Mouse (Mus musculus): ENCODE measurements around the gene Npr3. TPM values are rescaled to one million over a fixed set of nuclear protein-coding genes. Genes with fewer than 3 reads are reported as not detected.

The Npr3 gene
- polyA plus RNA-seq (2015; fragmentation: Nextera tagmentation; extraction: Ambion mirVana) = 5.0 TPM in 2 replicates

DNA sequence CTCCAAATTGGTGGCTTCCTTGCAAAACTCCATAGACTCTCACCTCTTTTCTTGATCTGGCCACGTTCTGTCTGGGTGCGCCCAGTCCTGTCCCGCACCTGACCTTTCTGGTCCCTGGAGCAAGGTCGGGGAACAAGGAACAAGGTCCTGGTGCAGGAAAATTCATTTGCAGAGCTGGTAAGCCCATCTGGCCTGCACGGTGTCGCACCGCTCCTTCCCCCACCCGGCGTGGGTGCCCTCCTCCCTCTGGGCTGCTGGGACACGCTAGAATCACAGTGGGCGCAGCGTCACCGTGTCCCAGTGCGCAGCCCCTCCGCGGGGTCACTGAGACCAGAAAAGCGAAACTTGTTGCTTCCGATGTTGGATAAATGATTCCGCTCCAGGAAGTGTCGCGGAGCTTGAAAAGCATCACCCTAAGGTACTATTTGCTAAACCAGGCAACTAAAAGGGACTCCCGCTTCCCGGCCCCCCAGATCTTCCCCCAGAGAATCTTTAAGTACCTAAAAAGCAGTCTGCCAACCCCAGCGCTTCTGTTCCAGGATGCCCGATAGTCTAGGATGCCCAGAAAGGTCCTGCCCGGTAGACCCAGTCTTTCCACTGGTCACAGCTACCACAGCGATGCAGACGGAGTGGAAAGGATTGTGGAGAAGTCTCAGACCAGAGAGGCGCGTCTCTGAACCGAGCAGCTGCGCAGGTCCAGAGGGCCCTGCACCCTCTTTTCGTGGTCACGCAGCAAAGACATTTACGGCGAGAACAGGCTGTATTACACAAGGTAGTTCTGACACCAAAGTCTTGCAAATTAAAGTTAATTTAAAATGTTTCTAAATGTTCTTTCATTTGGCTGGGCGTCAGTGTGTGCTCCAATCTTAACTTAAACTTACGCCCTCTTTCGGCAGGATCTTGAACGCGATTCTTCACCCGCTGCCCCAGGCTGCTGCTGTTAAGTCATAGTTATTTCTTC, at the start of gene Npr3:
TSS of gene Npr3 (minus strand) at position 717 of the 961 bp plus-strand sequence.
- peak within 1 kb of the TSS; percentile 95 for H3K4me2 ChIP-seq (ENCODE audit: low read depth, low read length)
- peaks cover 20% of the 10 kb centered on the region for H3K4me1 ChIP-seq (ENCODE audit: control insufficient read depth, insufficient read depth, low read length)
- no peaks in the 10 kb centered on the region for H3K36me3 ChIP-seq (ENCODE audit: control insufficient read depth, insufficient read depth, low read length)
- WGBS = under 1% methylated on average over 42 of the region's 42 CpGs
- H3K27ac ChIP-seq (ENCODE audit: low read length) = peak within 1 kb of the TSS; percentile 89
- ATAC-seq = peak; percentile 45
- H3K9ac ChIP-seq (ENCODE audit: low read depth, low read length) = peak within 1 kb of the TSS; percentile 79
- H3K4me3 ChIP-seq (ENCODE audit: low read length) = peak within 1 kb of the TSS; percentile 71
- H3K27me3 ChIP-seq (replicated peaks; ENCODE audit: control insufficient read depth, insufficient read depth, low read length) = peaks cover 13% of the 10 kb centered on the region
- no peaks in the 10 kb centered on the region for H3K9me3 ChIP-seq (ENCODE audit: control insufficient read depth, low read length)

DNA sequence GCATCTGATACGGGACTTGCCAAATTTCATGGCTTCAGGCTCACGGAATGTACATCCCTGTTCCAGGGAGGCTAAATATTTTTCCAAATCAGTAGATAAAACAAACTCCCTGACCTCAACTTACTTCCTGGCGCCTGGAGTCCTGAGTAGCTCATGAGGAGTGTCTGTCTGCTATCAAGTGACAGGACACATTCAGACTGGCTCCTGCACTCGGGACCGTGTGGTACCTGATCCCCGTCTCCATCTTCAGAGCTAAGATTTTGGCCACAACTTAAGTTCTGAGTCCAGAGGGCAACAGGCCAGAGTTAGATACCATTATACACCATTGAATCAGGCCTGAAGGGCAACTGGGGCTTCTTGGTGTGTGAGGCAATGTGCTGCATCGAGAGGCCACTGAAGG, 49.0 kb upstream of the Npr3 start:
- H3K4me2 ChIP-seq (ENCODE audit: low read depth, low read length) = no peak overlapping the region
- 83% methylated on average over 7 of the region's 7 CpGs for WGBS
- no peaks in the 10 kb centered on the region for H3K4me1 ChIP-seq (ENCODE audit: control insufficient read depth, insufficient read depth, low read length)
- no peaks in the 10 kb centered on the region for H3K27me3 ChIP-seq (replicated peaks; ENCODE audit: control insufficient read depth, insufficient read depth, low read length)
- no peaks in the 10 kb centered on the region for H3K9me3 ChIP-seq (ENCODE audit: control insufficient read depth, low read length)
- no peak overlapping the region for H3K27ac ChIP-seq (ENCODE audit: low read length)
- ATAC-seq = no peak
- H3K9ac ChIP-seq (ENCODE audit: low read depth, low read length) = no peak overlapping the region
- H3K4me3 ChIP-seq (ENCODE audit: low read length) = no peak overlapping the region
- H3K36me3 ChIP-seq (ENCODE audit: control insufficient read depth, insufficient read depth, low read length) = no peaks in the 10 kb centered on the region

DNA sequence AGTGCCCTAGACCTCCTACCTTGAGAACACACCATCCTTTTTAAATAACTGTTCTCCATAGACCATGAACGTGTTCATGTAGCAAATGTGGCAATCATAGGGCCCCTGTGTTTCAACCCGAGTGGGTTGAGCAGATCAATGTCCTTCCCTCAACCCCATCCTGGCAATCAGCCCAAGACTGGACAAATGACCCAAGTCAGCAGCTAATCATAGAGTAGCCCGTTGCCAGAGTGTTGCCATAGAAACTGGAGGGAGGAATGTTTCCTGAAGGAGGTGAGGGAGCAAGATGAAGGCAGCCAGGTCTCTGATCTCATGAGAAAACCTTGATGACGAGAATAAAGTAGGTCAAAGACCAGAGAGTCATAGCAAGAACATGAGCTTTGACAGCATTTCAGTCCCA, 47.1 kb upstream of the Npr3 start:
- Histone ChIP-seq H3K27me3 (replicated peaks; ENCODE audit: control insufficient read depth, insufficient read depth, low read length) (no peaks in the 10 kb centered on the region), H3K4me2 (ENCODE audit: low read depth, low read length) (no peak overlapping the region), H3K9me3 (ENCODE audit: control insufficient read depth, low read length) (no peaks in the 10 kb centered on the region), H3K27ac (ENCODE audit: low read length) (no peak overlapping the region), H3K4me1 (ENCODE audit: control insufficient read depth, insufficient read depth, low read length) (no peaks in the 10 kb centered on the region), H3K9ac (ENCODE audit: low read depth, low read length) (no peak overlapping the region), H3K4me3 (ENCODE audit: low read length) (no peak overlapping the region), H3K36me3 (ENCODE audit: control insufficient read depth, insufficient read depth, low read length) (no peaks in the 10 kb centered on the region)
- ATAC-seq = no peak
- 54% methylated on average over 4 of the region's 4 CpGs for WGBS

DNA sequence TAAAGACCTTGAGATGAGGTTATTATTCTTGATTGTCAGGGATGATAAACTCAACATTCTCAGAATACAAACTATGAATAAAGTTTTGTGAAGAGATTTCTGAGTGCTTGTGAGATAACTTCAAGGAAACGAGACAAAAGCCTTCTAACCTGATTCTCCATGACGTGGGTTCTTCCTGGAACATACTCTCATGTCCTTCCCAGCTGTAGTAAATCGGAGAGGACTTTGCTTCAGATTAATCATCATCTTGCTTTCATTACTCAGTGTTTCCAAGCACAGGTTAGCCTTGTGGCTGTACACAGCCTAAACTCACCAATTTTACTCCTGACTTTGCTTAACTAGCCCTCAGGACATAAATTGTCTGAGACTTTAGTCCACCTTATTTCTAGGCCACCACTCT, 45.1 kb upstream of the Npr3 start:
- no peak overlapping the region for H3K27ac ChIP-seq (ENCODE audit: low read length)
- no peak overlapping the region for H3K4me3 ChIP-seq (ENCODE audit: low read length)
- no peaks in the 10 kb centered on the region for H3K36me3 ChIP-seq (ENCODE audit: control insufficient read depth, insufficient read depth, low read length)
- no peaks in the 10 kb centered on the region for H3K4me1 ChIP-seq (ENCODE audit: control insufficient read depth, insufficient read depth, low read length)
- H3K9me3 ChIP-seq (ENCODE audit: control insufficient read depth, low read length) = no peaks in the 10 kb centered on the region
- H3K4me2 ChIP-seq (ENCODE audit: low read depth, low read length) = no peak overlapping the region
- no peak overlapping the region for H3K9ac ChIP-seq (ENCODE audit: low read depth, low read length)
- 76% methylated on average over 3 of the region's 3 CpGs for WGBS
- no peak for ATAC-seq
- no peaks in the 10 kb centered on the region for H3K27me3 ChIP-seq (replicated peaks; ENCODE audit: control insufficient read depth, insufficient read depth, low read length)

GRCm38 (mm10) chr15:11951181-11951580, 44.1 kb upstream of the Npr3 start:
- no peaks in the 10 kb centered on the region for H3K36me3 ChIP-seq (ENCODE audit: control insufficient read depth, insufficient read depth, low read length)
- no peak overlapping the region for H3K27ac ChIP-seq (ENCODE audit: low read length)
- H3K4me2 ChIP-seq (ENCODE audit: low read depth, low read length) = no peak overlapping the region
- H3K9ac ChIP-seq (ENCODE audit: low read depth, low read length) = no peak overlapping the region
- no peak overlapping the region for H3K4me3 ChIP-seq (ENCODE audit: low read length)
- 94% methylated on average over 7 of the region's 7 CpGs for WGBS
- no peaks in the 10 kb centered on the region for H3K4me1 ChIP-seq (ENCODE audit: control insufficient read depth, insufficient read depth, low read length)
- no peaks in the 10 kb centered on the region for H3K27me3 ChIP-seq (replicated peaks; ENCODE audit: control insufficient read depth, insufficient read depth, low read length)
- no peak for ATAC-seq
- H3K9me3 ChIP-seq (ENCODE audit: control insufficient read depth, low read length) = no peaks in the 10 kb centered on the region

DNA sequence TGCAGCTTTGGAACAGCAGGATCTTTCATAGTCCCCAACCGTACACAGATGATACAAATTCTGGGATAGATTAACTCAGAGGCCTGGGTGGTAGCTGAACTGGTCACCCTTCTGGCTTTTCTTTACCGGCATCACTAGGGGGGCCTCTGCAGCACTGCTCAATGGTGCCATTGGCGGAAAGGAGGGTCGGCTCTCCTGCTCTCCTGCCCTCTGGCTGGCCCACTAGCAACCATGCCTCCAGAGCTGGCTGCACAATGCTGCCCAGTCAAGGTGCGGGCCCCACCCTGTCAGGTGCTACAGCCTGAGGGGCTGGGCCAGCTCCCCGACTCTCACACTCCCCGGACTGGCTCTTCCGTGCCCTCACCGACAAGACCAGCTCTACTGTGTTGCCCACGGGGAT, 43.1 kb upstream of the Npr3 start:
- Histone ChIP-seq H3K9me3 (ENCODE audit: control insufficient read depth, low read length) (no peaks in the 10 kb centered on the region), H3K36me3 (ENCODE audit: control insufficient read depth, insufficient read depth, low read length) (no peaks in the 10 kb centered on the region), H3K27ac (ENCODE audit: low read length) (no peak overlapping the region), H3K27me3 (replicated peaks; ENCODE audit: control insufficient read depth, insufficient read depth, low read length) (no peaks in the 10 kb centered on the region), H3K4me3 (ENCODE audit: low read length) (no peak overlapping the region), H3K9ac (ENCODE audit: low read depth, low read length) (no peak overlapping the region), H3K4me2 (ENCODE audit: low read depth, low read length) (no peak overlapping the region), H3K4me1 (ENCODE audit: control insufficient read depth, insufficient read depth, low read length) (no peaks in the 10 kb centered on the region)
- WGBS = 89% methylated on average over 10 of the region's 10 CpGs
- ATAC-seq = no peak

DNA sequence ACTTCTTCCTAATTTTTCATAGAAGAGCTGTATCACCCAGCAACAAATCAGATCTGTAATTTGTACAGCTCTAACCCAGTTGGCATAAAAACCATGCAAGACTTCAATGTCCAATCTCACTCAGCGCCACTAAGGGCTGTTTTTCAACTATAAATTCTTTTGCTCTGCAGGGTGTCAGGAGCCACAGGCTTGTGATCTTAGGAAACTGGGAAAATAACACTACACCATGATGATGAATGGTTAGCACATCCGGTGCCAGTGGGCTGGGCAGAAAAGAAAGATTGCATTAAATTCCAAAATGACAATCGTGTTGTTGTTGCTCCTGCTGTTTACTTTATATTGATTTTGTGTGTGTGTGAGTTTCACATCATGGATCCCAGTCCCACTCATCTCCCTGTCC, 42.4 kb upstream of the Npr3 start:
- no peaks in the 10 kb centered on the region for H3K27me3 ChIP-seq (replicated peaks; ENCODE audit: control insufficient read depth, insufficient read depth, low read length)
- no peak overlapping the region for H3K27ac ChIP-seq (ENCODE audit: low read length)
- H3K4me2 ChIP-seq (ENCODE audit: low read depth, low read length) = no peak overlapping the region
- no peaks in the 10 kb centered on the region for H3K9me3 ChIP-seq (ENCODE audit: control insufficient read depth, low read length)
- no peak for ATAC-seq
- no peaks in the 10 kb centered on the region for H3K4me1 ChIP-seq (ENCODE audit: control insufficient read depth, insufficient read depth, low read length)
- H3K9ac ChIP-seq (ENCODE audit: low read depth, low read length) = no peak overlapping the region
- no peaks in the 10 kb centered on the region for H3K36me3 ChIP-seq (ENCODE audit: control insufficient read depth, insufficient read depth, low read length)
- WGBS = 84% methylated on average over 3 of the region's 3 CpGs
- no peak overlapping the region for H3K4me3 ChIP-seq (ENCODE audit: low read length)

DNA sequence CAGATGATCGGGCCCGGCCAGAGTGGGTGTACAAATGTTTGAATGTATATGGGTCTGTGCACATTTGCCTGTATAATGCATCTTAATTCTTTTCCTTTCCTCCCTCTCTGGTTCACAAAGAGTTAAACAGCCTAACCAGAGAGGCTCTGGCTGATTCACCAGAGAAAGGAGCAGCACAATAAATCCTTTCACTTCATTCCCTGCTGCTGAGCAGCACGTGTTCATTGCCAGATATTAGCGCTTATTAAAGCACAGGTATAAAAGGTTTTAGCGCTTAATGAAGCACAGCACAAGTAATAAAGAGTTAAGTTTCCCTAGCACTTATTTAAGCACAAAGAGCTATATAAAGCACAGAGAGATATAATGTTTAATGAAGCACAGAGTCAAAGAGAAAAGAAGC, 33.8 kb upstream of the Npr3 start:
- Histone ChIP-seq H3K9me3 (ENCODE audit: control insufficient read depth, low read length) (no peaks in the 10 kb centered on the region), H3K4me2 (ENCODE audit: low read depth, low read length) (no peak overlapping the region), H3K36me3 (ENCODE audit: control insufficient read depth, insufficient read depth, low read length) (no peaks in the 10 kb centered on the region), H3K27ac (ENCODE audit: low read length) (no peak overlapping the region), H3K9ac (ENCODE audit: low read depth, low read length) (no peak overlapping the region), H3K4me3 (ENCODE audit: low read length) (no peak overlapping the region), H3K27me3 (replicated peaks; ENCODE audit: control insufficient read depth, insufficient read depth, low read length) (no peaks in the 10 kb centered on the region), H3K4me1 (ENCODE audit: control insufficient read depth, insufficient read depth, low read length) (no peaks in the 10 kb centered on the region)
- no peak for ATAC-seq
- 58% methylated on average over 5 of the region's 5 CpGs for WGBS

DNA sequence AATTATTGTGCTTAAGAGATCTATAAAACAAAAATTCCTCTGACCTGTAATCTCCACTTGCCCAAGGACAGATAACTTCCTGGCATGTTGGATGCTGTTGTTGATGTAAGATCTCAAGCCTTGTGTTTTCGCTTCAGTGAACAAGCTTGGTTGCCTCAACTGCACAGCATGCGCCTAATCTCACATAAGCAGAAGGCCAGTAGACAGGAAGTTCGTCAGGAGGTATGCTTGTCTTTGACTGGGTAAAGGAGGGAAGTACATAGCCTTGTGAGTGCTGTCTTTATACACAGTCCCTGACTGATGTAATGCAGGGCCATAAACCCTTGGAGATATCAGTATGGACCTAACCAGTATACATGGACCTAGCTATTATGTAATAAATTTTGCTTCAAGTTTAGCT, 20.7 kb upstream of the Npr3 start:
- no peaks in the 10 kb centered on the region for H3K27me3 ChIP-seq (replicated peaks; ENCODE audit: control insufficient read depth, insufficient read depth, low read length)
- WGBS = 87% methylated on average over 3 of the region's 3 CpGs
- no peak for ATAC-seq
- H3K27ac ChIP-seq (ENCODE audit: low read length) = no peak overlapping the region
- H3K4me1 ChIP-seq (ENCODE audit: control insufficient read depth, insufficient read depth, low read length) = no peaks in the 10 kb centered on the region
- H3K9me3 ChIP-seq (ENCODE audit: control insufficient read depth, low read length) = no peaks in the 10 kb centered on the region
- H3K4me2 ChIP-seq (ENCODE audit: low read depth, low read length) = no peak overlapping the region
- H3K36me3 ChIP-seq (ENCODE audit: control insufficient read depth, insufficient read depth, low read length) = no peaks in the 10 kb centered on the region
- H3K4me3 ChIP-seq (ENCODE audit: low read length) = no peak overlapping the region
- no peak overlapping the region for H3K9ac ChIP-seq (ENCODE audit: low read depth, low read length)
